Mouse (Mus musculus) kidney, postnatal 0 days (tissue): ENCODE measurements around the gene Cfl2. TPM values are rescaled to one million over a fixed set of nuclear protein-coding genes. Genes with fewer than 3 reads are reported as not detected.
"Not testable (repeated sequence)": the region's sequence is repeated elsewhere in the genome, so short reads cannot be mapped to it uniquely, and the experiment has no call there.

Experiments used
- ATAC-seq: fragments of 200-750 bp; cut with Nextera tagmentation; replicated peaks from 2 replicates; pipeline ENCODE4 v1.8.0; 2017; ENCODE audit warnings: low read depth, moderate number of reproducible peaks, moderate TSS enrichment, moderate library complexity; ENCODE audit not compliant: low FRiP score
- DNase-seq: peaks from one replicate; pipeline ENCODE4 v3.0.0-alpha.2; 2016; ENCODE audit warnings: low spot score
- H3K27ac ChIP-seq: fragments of 300-500 bp; sonication (generic); 2 replicates; pipeline ENCODE4 v1.5.1; 2014; ENCODE audit warnings: mild to moderate bottlenecking
- H3K27me3 ChIP-seq: fragments of 300-500 bp; sonication (generic); 2 replicates; pipeline ENCODE4 v1.6.1; 2014; ENCODE audit warnings: low read length, mixed read lengths; ENCODE audit not compliant: insufficient read depth
- H3K36me3 ChIP-seq: fragments of 300-500 bp; sonication (generic); 2 replicates; pipeline ENCODE4 v1.6.1; 2014; ENCODE audit warnings: low read length, mixed read lengths; ENCODE audit not compliant: insufficient read depth
- H3K4me1 ChIP-seq: fragments of 300-500 bp; sonication (generic); replicated peaks from 2 replicates; pipeline ENCODE4 v1.6.1; 2014; ENCODE audit warnings: antibody characterized with exemption, low read length, mixed read lengths; ENCODE audit not compliant: insufficient read depth
- H3K4me2 ChIP-seq: fragments of 300-500 bp; sonication (generic); 2 replicates; pipeline ENCODE4 v1.6.1; 2014; ENCODE audit warnings: mild to moderate bottlenecking, low read length, moderate library complexity, mixed read lengths
- H3K4me3 ChIP-seq: fragments of 300-500 bp; sonication (generic); replicated peaks from 2 replicates; pipeline ENCODE4 v1.5.1; 2014; ENCODE audit warnings: low read depth, low read length
- H3K9ac ChIP-seq: fragments of 300-500 bp; sonication (generic); 2 replicates; pipeline ENCODE4 v1.6.1; 2014; ENCODE audit warnings: low read depth, low read length
- H3K9me3 ChIP-seq: fragments of 300-500 bp; sonication (generic); replicated peaks from 2 replicates; pipeline ENCODE4 v1.6.1; 2016; ENCODE audit warnings: low read length, inconsistent platforms, mixed read lengths
- CTCF ChIP-seq: IDR thresholded peaks from 2 replicates; pipeline ENCODE4 v1.5.1; 2016; ENCODE audit warnings: antibody characterized with exemption, low read depth, mild to moderate bottlenecking, moderate library complexity
- WGBS: fragments of 180-500 bp; shearing (Covaris S2); extraction: QIAGEN DNeasy Blood & Tissue Kit; methylation state at CpG from one replicate; pipeline ENCODE4 v1.1.7; 2014; 5-methylcytosine and 5-hydroxymethylcytosine counted together
- polyA plus RNA-seq: library from polyadenylated mRNA; unstranded; fragments of >200 nt; fragmentation: Nextera tagmentation; extraction: Ambion mirVana; gene quantifications from 2 replicates; pipeline ENCODE4 v1.2.1, GENCODE M21; 2015

Cfl2 gene
- polyA plus RNA-seq, 1 experiment from 2014 or later: 162 TPM

DNA sequence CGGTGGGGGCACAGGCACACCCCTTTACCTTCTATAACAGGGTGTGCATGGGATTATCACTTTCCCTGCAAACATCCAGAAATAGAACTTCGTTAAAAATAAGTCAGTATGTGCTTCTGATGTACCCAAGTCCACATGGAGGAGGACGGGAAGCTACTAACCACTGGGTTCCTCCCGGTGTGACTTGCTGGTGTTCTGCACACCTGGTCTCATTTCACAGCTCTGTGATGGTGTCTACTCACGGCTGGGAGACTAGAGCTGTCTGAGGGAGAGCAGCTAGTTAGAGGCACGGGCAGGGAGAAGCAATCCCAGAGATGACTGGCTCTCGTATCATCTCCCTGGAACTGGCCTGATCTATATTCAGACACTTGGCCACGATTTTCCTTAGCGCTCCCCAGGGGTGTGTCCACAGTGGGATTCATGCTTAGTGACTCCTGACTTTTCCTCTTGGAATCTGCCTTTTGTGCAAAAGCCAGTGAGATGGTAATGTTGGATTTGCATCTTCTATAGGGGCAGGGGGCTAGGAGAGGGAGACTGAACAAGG lies 28.7 kb downstream of the Cfl2 start:
- ATAC-seq (no peak), DNase-seq (no peak)
- H3K27me3 ChIP-seq: no peaks in the 10 kb centered on the region
- no peak overlapping the region for H3K9ac ChIP-seq
- 59% methylated on average over 9 of the region's 9 CpGs for WGBS
- no peaks in the 10 kb centered on the region for H3K36me3 ChIP-seq
- no peak for TF ChIP-seq CTCF
- no peak overlapping the region for H3K4me2 ChIP-seq
- no peaks in the 10 kb centered on the region for H3K9me3 ChIP-seq
- 0 out of 2 replicates have a peak, but pooled peaks cover 5% of the 10 kb centered on the region for H3K4me1 ChIP-seq
- H3K4me3 ChIP-seq: no peak overlapping the region
- no peak overlapping the region for H3K27ac ChIP-seq

DNA sequence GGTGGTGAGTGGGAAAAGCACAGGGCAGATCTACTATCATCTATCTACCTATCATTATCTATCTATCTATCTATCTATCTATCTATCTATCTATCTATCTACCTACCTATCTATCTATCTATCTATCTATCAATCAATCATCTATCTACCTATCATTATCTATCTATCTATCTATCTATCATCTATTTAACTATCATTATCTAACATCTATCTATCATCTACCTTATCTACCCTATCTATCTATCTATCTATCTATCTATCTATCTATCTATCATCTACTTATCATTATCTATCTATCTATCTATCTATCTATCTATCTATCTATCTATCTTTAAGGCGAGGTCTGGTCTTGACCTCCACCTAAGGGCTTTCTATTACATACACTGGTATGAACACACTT lies 30.8 kb downstream of the Cfl2 start:
- not testable (repeated sequence) for H3K9ac ChIP-seq, H3K4me1 ChIP-seq, ATAC-seq, DNase-seq, H3K27ac ChIP-seq, H3K9me3 ChIP-seq, H3K27me3 ChIP-seq, H3K4me3 ChIP-seq, H3K36me3 ChIP-seq, H3K4me2 ChIP-seq
- WGBS: 79% methylated on average over 1 of the region's 1 CpGs

- TF ChIP-seq CTCF: peak; percentile 93
- Histone ChIP-seq H3K27me3 (no peaks in the 10 kb centered on the region), H3K9ac (no peak overlapping the region), H3K9me3 (no peaks in the 10 kb centered on the region), H3K4me3 (no peak overlapping the region), H3K36me3 (no peaks in the 10 kb centered on the region), H3K27ac (no peak overlapping the region), H3K4me1 (0 out of 2 replicates have a peak, but pooled peaks cover 5% of the 10 kb centered on the region), H3K4me2 (no peak overlapping the region)
- DNase-seq (peak; percentile 90), ATAC-seq (peak; percentile 71; the same call in 1 of the 2 replicates)
- WGBS: 16% methylated on average over 6 of the region's 6 CpGs
Observed at GRCm38 (mm10) chr12:54830574-54830973, 32.1 kb downstream of the Cfl2 start.

DNA sequence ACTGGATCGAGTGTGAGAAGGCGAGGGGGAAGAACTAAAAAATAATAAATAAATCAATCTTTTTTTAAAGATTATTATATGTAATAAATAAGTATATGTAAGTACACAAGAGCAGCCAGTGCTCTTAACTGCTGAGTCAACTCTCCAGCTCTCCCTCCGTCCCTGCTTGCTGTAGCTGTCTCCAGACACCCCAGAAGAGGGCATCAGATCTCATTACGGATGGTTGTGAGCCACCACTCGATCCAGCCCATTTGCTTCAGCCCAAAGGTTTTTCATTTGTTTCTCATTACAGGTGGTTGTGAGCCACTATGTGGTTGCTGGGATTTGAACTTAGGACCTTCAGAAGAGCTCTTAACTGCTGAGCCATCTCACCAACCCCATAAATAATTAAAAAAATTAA lies 32.8 kb downstream of the Cfl2 start:
- no peaks in the 10 kb centered on the region for H3K36me3 ChIP-seq
- DNase-seq (no peak), ATAC-seq (no peak)
- no peak overlapping the region for H3K27ac ChIP-seq
- WGBS: 56% methylated on average over 5 of the region's 5 CpGs
- H3K27me3 ChIP-seq: no peaks in the 10 kb centered on the region
- H3K4me1 ChIP-seq: 0 out of 2 replicates have a peak, but pooled peaks cover under 1% of the 10 kb centered on the region
- no peak overlapping the region for H3K4me2 ChIP-seq
- TF ChIP-seq CTCF: no peak; the same call in 1 of the 2 replicates
- H3K9me3 ChIP-seq: no peaks in the 10 kb centered on the region
- H3K9ac ChIP-seq: no peak overlapping the region
- no peak overlapping the region for H3K4me3 ChIP-seq

- no peak overlapping the region for H3K4me2 ChIP-seq
- DNase-seq: no peak
- H3K36me3 ChIP-seq: no peaks in the 10 kb centered on the region
- H3K27ac ChIP-seq: no peak overlapping the region
- 68% methylated on average over 1 of the region's 1 CpGs for WGBS
- TF ChIP-seq CTCF: no peak
- H3K27me3 ChIP-seq: no peaks in the 10 kb centered on the region
- H3K4me3 ChIP-seq: no peak overlapping the region
- no peak for ATAC-seq
- H3K9me3 ChIP-seq: no peaks in the 10 kb centered on the region
- no peaks in the 10 kb centered on the region; the same call in 1 of the 2 replicates for H3K4me1 ChIP-seq
- H3K9ac ChIP-seq: no peak overlapping the region
Observed at GRCm38 (mm10) chr12:54828043-54828442, 34.6 kb downstream of the Cfl2 start.

DNA sequence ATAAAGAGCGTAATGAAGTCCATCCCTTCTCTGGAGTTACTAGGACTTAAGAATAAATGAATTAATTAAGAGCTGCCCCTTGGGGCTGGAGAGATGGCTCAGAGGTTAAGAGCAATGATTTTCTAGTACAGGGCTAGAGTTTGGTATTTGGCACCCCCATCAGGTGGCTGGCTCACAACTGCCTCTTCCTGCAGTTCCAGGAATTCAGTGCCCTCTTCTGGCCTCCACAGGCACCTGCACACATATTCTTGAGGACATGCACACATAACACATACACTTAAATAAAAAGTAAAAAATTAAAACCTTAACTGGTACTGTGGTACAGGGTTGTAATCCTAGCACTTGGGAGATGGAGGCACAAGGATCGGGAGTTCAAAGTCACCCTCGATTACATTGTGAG lies 37.5 kb downstream of the Cfl2 start:
- H3K4me1 ChIP-seq: no peaks in the 10 kb centered on the region; the same call in 1 of the 2 replicates
- H3K9me3 ChIP-seq: no peaks in the 10 kb centered on the region
- H3K9ac ChIP-seq: no peak overlapping the region
- peak; percentile 65 for TF ChIP-seq CTCF
- no peak overlapping the region for H3K4me2 ChIP-seq
- WGBS: 98% methylated on average over 3 of the region's 3 CpGs
- peak; percentile 40 for DNase-seq
- no peaks in the 10 kb centered on the region for H3K36me3 ChIP-seq
- H3K27ac ChIP-seq: no peak overlapping the region
- H3K4me3 ChIP-seq: no peak overlapping the region
- no peaks in the 10 kb centered on the region for H3K27me3 ChIP-seq
- no peak for ATAC-seq

GRCm38 (mm10) chr12:54822836-54823426 lies 39.7 kb downstream of the Cfl2 start:
- H3K27me3 ChIP-seq: no peaks in the 10 kb centered on the region
- no peak overlapping the region for H3K4me3 ChIP-seq
- H3K4me2 ChIP-seq: no peak overlapping the region
- DNase-seq (peak; percentile 61), ATAC-seq (no peak)
- no peak overlapping the region for H3K9ac ChIP-seq
- no peak for TF ChIP-seq CTCF
- H3K4me1 ChIP-seq: no peaks in the 10 kb centered on the region; the same call in 1 of the 2 replicates
- 51% methylated on average over 4 of the region's 4 CpGs for WGBS
- no peaks in the 10 kb centered on the region for H3K36me3 ChIP-seq
- H3K9me3 ChIP-seq: no peaks in the 10 kb centered on the region
- no peak overlapping the region for H3K27ac ChIP-seq
